Mouse (Mus musculus): Measurements from ENCODE around the gene Creld1.

Creld1 gene

DNA sequence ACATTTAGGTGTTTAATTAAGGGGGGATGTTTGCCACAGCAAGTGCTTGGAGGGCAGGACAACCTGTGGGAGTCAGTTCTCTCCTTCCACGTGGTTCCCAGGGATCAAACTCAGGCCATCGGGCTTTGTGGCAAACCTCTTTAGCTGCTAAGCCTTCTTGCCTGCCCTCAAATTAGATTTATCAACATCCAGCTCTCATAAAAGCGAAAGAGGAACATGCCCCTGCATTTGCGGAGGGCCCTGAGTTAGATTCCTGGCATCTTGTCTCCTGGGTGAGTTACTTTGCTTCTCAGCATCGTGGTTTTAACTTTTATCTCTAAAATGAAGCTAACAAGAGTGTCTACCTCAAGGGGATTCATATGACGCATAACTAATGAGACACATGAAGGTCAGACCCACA lies 16.2 kb downstream of the Creld1 start:
- in situ Hi-C loops (cut with MboI; ENCODE audit: low pct_unique_long_range_greater_than_20kb in 1 of 2, low sequenced_read_pairs in 2 of 2, unreplicated experiment in 1 of 2) = no loop called here

DNA sequence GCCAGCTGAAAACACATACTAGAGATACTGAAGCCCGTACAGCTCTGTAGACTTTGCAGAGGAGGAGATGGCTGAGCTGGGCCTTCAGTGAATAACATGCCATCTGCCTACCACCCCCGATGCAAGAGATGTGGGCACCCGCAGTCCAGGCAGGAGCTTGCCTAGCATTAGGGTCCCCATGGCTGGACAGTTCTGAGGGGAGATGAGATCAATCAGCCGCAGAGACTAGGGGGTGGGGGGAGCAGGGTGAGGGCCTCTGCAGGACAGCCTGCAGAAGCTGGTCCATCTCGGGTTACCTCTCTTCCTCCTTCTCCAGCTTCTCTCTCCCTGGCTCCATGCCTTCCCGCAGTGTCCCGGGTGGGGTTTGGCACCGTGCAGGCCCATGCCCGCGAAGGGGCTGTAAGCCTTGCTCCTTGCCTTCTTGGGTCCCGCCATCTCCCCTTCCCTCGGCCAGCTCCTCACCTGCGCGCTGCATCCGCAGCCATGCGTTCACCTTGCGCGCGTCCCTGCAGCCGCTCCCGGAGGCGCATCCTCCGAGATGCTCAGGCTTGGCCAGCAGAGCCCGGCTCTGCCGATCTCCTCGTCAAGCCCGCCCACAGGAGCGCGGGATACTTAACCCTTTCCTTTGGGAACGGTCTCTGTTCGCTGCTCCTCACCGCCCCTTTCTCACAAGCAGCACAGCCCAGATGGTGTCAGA lies 18.4 kb downstream of the Creld1 start, which contains the start of gene Prrt3:
TSS of gene Prrt3 (minus strand) at position 544 of the 697 bp plus-strand sequence.
- in situ Hi-C loops (cut with MboI; ENCODE audit: low pct_unique_long_range_greater_than_20kb in 1 of 2, low sequenced_read_pairs in 2 of 2, unreplicated experiment in 1 of 2) = no loop called here

DNA sequence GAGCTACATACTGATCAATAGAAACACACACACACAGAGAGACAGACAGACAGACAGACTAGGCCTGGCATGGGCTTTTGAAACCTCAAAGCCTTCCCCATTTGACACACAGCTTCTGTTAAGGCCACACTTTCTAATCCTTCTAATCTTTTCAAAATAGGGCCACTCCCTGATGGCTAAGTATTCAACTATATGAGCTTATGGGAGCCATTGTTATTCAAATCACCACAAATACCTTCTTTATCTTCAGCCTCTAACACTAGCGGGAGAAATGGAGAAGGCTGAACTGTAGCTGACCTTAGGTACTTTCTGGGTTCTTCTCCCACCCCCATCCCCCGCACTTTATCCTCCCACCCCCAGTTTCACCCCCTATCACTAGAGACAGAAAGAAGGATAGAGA lies 19.7 kb downstream of the Creld1 start:
- in situ Hi-C loops (cut with MboI; ENCODE audit: low pct_unique_long_range_greater_than_20kb in 1 of 2, low sequenced_read_pairs in 2 of 2, unreplicated experiment in 1 of 2) = no loop called here

DNA sequence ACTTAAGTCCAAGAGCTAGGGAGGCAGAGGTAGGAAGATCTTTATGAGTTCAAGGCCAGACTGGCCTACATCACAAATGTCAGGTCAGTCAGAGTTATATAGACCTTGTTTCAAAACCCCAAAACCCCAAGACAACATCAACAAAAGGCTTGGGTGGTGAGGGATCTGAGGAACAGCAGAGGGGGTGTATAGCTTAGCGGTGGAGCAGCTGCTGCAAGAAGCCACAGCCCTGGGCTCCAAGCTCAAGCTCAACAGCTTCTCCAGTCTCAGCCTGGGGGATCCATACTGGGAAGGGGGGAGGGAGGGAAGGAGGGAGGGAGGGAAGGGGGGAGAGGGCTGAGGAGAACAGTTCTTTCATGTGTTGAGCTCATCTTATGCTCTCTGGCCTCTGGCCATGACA lies 22.6 kb downstream of the Creld1 start:
- in situ Hi-C loops (cut with MboI; ENCODE audit: low pct_unique_long_range_greater_than_20kb in 1 of 2, low sequenced_read_pairs in 2 of 2, unreplicated experiment in 1 of 2) = no loop called here

GRCm38 (mm10) chr6:113507130-113507529 lies 24.0 kb downstream of the Creld1 start:
- in situ Hi-C loops (cut with MboI; ENCODE audit: low pct_unique_long_range_greater_than_20kb in 1 of 2, low sequenced_read_pairs in 2 of 2, unreplicated experiment in 1 of 2) = no loop called here

DNA sequence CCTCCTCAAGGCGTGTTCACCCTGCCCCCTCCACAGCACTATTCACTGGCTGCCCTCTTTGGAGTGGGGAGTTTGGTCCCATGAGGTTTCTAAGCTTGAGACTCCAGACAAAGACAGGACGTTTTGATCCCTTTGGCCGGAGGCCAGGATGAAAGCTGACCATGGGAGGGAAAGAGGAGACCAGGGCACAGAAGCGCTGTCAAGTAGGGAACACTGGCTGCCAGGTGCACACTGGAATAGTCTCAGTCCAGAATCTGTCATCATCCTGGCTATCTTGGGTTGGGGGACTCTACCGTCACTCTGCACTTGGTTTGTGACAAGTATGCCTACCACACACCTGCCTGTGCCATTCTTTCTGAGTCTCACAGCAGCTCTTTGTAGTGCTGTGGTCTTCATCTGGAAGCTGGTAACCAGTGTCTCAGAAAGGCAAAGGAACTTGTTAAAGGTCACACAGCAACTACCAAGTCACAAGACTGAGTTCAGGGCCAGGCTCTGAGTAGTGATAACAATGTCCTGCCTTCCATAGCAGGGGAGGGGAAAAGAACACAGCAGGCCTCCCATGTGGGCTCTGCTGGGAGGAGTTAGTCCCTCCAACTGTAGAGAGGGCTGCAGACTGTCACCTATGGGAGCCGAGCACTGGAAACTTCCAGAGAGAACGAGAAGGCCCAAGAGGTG lies 25.3 kb downstream of the Creld1 start:
- in situ Hi-C loops (cut with MboI; ENCODE audit: low pct_unique_long_range_greater_than_20kb in 1 of 2, low sequenced_read_pairs in 2 of 2, unreplicated experiment in 1 of 2) = no loop called here

- in situ Hi-C loops (cut with MboI; ENCODE audit: low pct_unique_long_range_greater_than_20kb in 1 of 2, low sequenced_read_pairs in 2 of 2, unreplicated experiment in 1 of 2) = no loop called here
Observed at GRCm38 (mm10) chr6:113508947-113509280, 25.8 kb downstream of the Creld1 start.

DNA sequence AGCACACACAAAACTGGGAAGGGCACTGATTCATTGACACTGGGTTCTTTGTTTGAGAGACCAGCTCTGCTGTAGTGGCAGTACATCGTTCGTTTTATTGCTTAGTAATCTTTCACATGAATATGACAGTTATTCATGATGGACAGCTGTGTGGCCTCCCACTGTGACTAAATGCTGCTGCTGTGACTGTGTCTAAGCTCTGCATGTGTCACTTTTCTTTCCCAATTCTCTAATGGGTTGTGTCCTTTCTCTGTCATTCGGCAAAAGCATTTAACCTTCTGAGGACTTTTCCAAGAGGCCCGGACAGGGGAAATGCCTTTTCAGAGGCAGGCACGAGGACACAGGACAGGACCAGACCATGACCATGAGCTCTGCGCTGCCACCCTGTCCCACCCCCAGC lies 30.8 kb downstream of the Creld1 start:
- in situ Hi-C loops (cut with MboI; ENCODE audit: low pct_unique_long_range_greater_than_20kb in 1 of 2, low sequenced_read_pairs in 2 of 2, unreplicated experiment in 1 of 2) = no loop called here

DNA sequence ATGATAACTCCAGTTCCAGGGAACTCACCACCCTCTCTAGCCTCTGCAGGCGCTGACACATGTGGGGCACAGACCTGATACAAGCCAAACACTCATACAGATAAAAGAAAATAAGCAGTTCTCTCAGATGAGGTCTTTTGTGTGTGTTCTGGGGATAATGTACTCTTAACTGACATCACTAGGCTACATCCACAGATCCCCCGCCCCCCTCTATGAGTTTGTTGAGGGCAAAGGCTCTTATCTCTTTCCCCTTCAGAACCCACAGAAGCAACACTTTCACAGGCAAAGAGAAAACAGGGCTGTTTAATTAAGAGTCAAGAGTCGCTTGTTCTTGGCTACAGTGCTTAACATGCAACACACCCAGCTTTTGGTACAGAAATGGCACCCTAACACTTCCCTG lies 31.5 kb downstream of the Creld1 start:
- in situ Hi-C loops (cut with MboI; ENCODE audit: low pct_unique_long_range_greater_than_20kb in 1 of 2, low sequenced_read_pairs in 2 of 2, unreplicated experiment in 1 of 2) = no loop called here

- in situ Hi-C loops (cut with MboI; ENCODE audit: low pct_unique_long_range_greater_than_20kb in 1 of 2, low sequenced_read_pairs in 2 of 2, unreplicated experiment in 1 of 2) = no loop called here
Observed at GRCm38 (mm10) chr6:113517434-113518080, 34.5 kb downstream of the Creld1 start.

GRCm38 (mm10) chr6:113522310-113522709 lies 39.2 kb downstream of the Creld1 start:
- in situ Hi-C loops (cut with MboI; ENCODE audit: low pct_unique_long_range_greater_than_20kb in 1 of 2, low sequenced_read_pairs in 2 of 2, unreplicated experiment in 1 of 2) = no loop called here

DNA sequence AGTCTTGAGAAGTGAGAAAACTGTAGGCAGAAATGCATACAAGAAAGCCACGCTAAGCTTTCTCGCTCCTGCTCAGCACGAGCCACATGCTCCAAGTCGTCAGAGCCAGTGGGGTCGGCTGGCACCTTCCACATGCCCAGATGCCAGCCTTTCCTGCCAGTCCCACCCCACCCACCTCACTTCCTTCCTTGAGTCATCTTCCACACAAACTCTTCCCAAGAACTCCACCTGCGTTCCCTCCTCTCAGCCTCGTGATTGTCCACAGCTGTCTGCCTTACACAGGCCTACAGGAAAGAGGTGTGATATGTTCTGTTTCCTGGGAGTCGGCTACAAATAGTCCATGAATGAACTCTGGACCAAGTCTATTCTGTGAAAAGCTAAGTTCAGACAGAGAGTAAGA lies 40.3 kb downstream of the Creld1 start:
- in situ Hi-C loops (cut with MboI; ENCODE audit: low pct_unique_long_range_greater_than_20kb in 1 of 2, low sequenced_read_pairs in 2 of 2, unreplicated experiment in 1 of 2) = no loop called here

- in situ Hi-C loops (cut with MboI; ENCODE audit: low pct_unique_long_range_greater_than_20kb in 1 of 2, low sequenced_read_pairs in 2 of 2, unreplicated experiment in 1 of 2) = no loop called here
Observed at GRCm38 (mm10) chr6:113530932-113531839, 48.1 kb downstream of the Creld1 start, which contains the start of the genes Emc3 and Fancd2. Emc3 (minus strand) TSS chr6:113531652. Fancd2 (plus strand) TSS chr6:113531682.

- in situ Hi-C loops (cut with MboI; ENCODE audit: low pct_unique_long_range_greater_than_20kb in 1 of 2, low sequenced_read_pairs in 2 of 2, unreplicated experiment in 1 of 2) = no loop called here
Observed at GRCm38 (mm10) chr6:113531840-113532404, 48.8 kb downstream of the Creld1 start.

DNA sequence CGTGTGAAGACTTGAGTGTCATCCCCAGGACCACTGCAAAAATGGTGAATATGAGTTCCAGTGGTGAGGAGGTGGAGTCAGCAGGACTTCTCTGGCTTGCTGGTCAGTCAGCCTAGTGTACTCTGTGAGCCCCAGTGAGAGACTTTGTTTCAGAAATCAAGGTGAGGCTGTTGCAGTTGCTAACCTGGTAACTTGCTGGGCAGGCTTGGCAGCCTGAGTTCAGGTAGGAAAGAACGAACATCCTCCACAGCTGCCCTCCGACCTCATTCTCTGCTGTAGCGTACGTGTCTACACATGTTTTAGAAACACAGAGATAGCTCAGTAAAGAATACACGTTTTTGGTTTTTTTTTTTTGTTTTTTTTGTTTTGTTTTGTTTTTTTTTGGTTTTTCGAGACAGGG lies 51.8 kb downstream of the Creld1 start:
- in situ Hi-C loops (cut with MboI; ENCODE audit: low pct_unique_long_range_greater_than_20kb in 1 of 2, low sequenced_read_pairs in 2 of 2, unreplicated experiment in 1 of 2) = no loop called here

DNA sequence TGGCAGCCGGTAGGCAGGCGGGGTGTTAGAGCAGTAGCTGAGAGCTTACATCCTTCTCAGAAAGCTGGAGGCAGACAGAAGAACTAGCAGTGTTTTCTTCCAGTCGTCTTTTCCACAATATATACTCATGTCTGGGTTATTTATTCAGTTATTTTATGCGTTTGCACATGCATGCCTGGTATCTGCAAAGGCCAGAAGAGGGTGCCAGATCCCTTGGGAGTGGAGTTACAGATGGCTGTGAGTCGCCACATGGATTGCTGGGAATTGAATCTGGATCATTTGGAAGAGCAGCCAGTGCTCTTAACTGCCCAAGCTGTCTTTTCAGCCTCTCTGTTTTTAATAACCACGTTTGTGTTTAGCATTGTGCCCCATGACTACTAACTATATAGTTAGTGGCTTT lies 58.5 kb downstream of the Creld1 start:
- in situ Hi-C loops (cut with MboI; ENCODE audit: low pct_unique_long_range_greater_than_20kb in 1 of 2, low sequenced_read_pairs in 2 of 2, unreplicated experiment in 1 of 2) = no loop called here

Data from mouse embryonic stem cell (cell line).